Mouse (Mus musculus): ENCODE data around the gene Vmn1r177.
"Not testable (repeated sequence)": the region's sequence is repeated elsewhere in the genome, so short reads cannot be mapped to it uniquely, and the experiment has no call there.

The Vmn1r177 gene

GRCm38 (mm10) chr7:23866349-23866748, at the start of gene Vmn1r177:
Gene Vmn1r177 (minus strand): TSS chr7:23866449.
- DNase-seq (ENCODE audit: low spot score in 2 of 2): not testable (repeated sequence)

- DNase-seq (ENCODE audit: low spot score in 2 of 2): no peak
Observed at GRCm38 (mm10) chr7:23891709-23892108, 25.5 kb upstream of the Vmn1r177 start, which contains the start of gene Vmn1r178. Gene Vmn1r178 (plus strand): TSS chr7:23892009.

- not testable (repeated sequence) for DNase-seq (ENCODE audit: low spot score in 2 of 2)
Observed at GRCm38 (mm10) chr7:23876918-23877317, 10.7 kb upstream of the Vmn1r177 start.

DNA sequence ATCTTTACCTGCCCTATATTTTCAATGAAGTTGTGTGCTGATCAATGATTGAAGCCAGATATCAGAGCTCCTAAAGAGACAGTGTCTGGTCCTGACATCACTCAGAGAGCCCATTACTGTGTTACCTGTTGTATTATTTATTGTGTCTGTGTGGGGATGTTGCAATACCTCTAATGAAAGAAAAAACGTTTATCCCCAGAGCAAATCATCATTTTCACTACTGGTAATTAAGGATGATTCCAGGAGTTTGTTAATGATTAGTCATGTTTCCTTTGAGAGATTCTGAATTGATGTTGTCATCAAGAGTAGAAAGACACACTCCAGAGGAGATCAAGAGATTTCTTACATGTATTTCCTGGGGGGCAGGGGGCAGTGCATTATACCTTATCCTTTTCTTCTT, 29.0 kb downstream of the Vmn1r177 start, which contains the start of gene Vmn1r176:
Gene Vmn1r176, minus strand, starts transcription at position 101 of the 400 bp plus-strand sequence.
- DNase-seq (ENCODE audit: low spot score in 2 of 2): not testable (repeated sequence)
